In genomic region chr17:32631936-32632335, GRCm38 (mm10) we compare ENCODE assay signal across 29 mouse cellular contexts. TPM values are rescaled to one million over a fixed set of nuclear protein-coding genes. Genes with fewer than 3 reads are reported as not detected.
"Had no signal": no experiment of that assay in that cellular context is flagged by ENCODE, and none has a peak within 500 bp of the region (broad histone marks: within the 10 kb centered on the region; RNA-seq: fewer than 3 reads in every experiment).

No protein-coding gene starts in this region.

- H3K27me3 ChIP-seq: limb, embryonic 12.5 days; limb, embryonic 15.5 days; midbrain, embryonic 12.5 days; midbrain, embryonic 15.5 days; neural tube, embryonic 12.5 days; neural tube, embryonic 15.5 days; stomach, embryonic 15.5 days had no signal

- H3K36me3 ChIP-seq: limb, embryonic 12.5 days; limb, embryonic 15.5 days; midbrain, embryonic 12.5 days; midbrain, embryonic 15.5 days; neural tube, embryonic 12.5 days; neural tube, embryonic 15.5 days; stomach, embryonic 15.5 days had no signal

- H3K4me1 ChIP-seq: limb, embryonic 12.5 days; midbrain, embryonic 12.5 days; neural tube, embryonic 12.5 days; stomach, embryonic 15.5 days had no signal

- H3K27ac ChIP-seq: left cerebral cortex, adult 2 months; limb, embryonic 12.5 days; limb, embryonic 15.5 days; liver, embryonic 14.5 days; macrophage; midbrain, embryonic 12.5 days; midbrain, embryonic 15.5 days; neural tube, embryonic 12.5 days; neural tube, embryonic 15.5 days; stomach, embryonic 15.5 days had no signal

- H3K4me3 ChIP-seq: left cerebral cortex, adult 2 months; limb, embryonic 12.5 days; limb, embryonic 15.5 days; midbrain, embryonic 12.5 days; midbrain, embryonic 15.5 days; neural tube, embryonic 12.5 days; neural tube, embryonic 15.5 days; stomach, embryonic 15.5 days had no signal

- H3K9ac ChIP-seq: limb, embryonic 12.5 days; limb, embryonic 15.5 days; liver, embryonic 14.5 days; liver, postnatal 0 days; lung, embryonic 14.5 days; midbrain, embryonic 12.5 days; midbrain, embryonic 15.5 days; neural tube, embryonic 12.5 days; neural tube, embryonic 15.5 days; stomach, embryonic 15.5 days had no signal

- DNase-seq: kidney, adult 8-10 months; kidney, postnatal 14 days; kidney, postnatal 4 days; layer of hippocampus, postnatal 36 days; left cerebral cortex, postnatal 4 days; liver, postnatal 0 days; lung, embryonic 14.5 days; right cerebral cortex, adult 18-20 months; right cerebral cortex, postnatal 14 days; right cerebral cortex, postnatal 4 days; thymus, adult 18-20 months; thymus, postnatal 36 days had no signal

RNA-seq across cellular contexts. Expression of gene Cyp4f37, which starts 10.8 kb away (rescaled TPM):
- total RNA-seq: layer of hippocampus, adult 18-20 months; layer of hippocampus, postnatal 10 days; layer of hippocampus, postnatal 36 days; left cerebral cortex, adult 2 months; left cerebral cortex, postnatal 14 days; left cerebral cortex, postnatal 4 days had no signal
- polyA plus RNA-seq: kidney, embryonic 16.5 days; limb, embryonic 12.5 days; limb, embryonic 15.5 days; liver, embryonic 11.5 days; liver, embryonic 14.5 days; liver, postnatal 0 days; lung, embryonic 14.5 days; lung, postnatal 0 days; macrophage; midbrain, embryonic 12.5 days; neural tube, embryonic 12.5 days; neural tube, embryonic 15.5 days; stomach, embryonic 15.5 days had no signal

RNA-seq across cellular contexts. Expression of gene Cyp4f40, which starts 26.8 kb away (rescaled TPM):
- total RNA-seq: layer of hippocampus, adult 18-20 months; layer of hippocampus, postnatal 10 days; layer of hippocampus, postnatal 36 days; left cerebral cortex, adult 2 months; left cerebral cortex, postnatal 14 days; left cerebral cortex, postnatal 4 days; megakaryocyte, adult 5-6 weeks had no signal
- polyA plus RNA-seq: kidney, embryonic 16.5 days; limb, embryonic 12.5 days; limb, embryonic 15.5 days; liver, embryonic 11.5 days; liver, embryonic 14.5 days; liver, postnatal 0 days; lung, embryonic 14.5 days; lung, postnatal 0 days; macrophage; midbrain, embryonic 12.5 days; midbrain, embryonic 15.5 days; neural tube, embryonic 12.5 days had no signal

RNA-seq across cellular contexts. Expression of gene Cyp4f15, which starts 53.5 kb away (rescaled TPM):
- total RNA-seq: megakaryocyte, adult 5-6 weeks had no signal
- polyA plus RNA-seq: kidney, embryonic 16.5 days; lung, embryonic 14.5 days; macrophage had no signal
